In genomic region chr11:88463951-88464350, GRCm38 (mm10) we compare ENCODE assay signal across 15 mouse cellular contexts.
DNase-seq lines count a peak whose midpoint lies in the region; ATAC-seq and TF ChIP-seq lines count a peak whose summit lies in the region.
"Had no signal": no experiment of that assay in that cellular context is flagged by ENCODE, and none has a peak within 500 bp of the region (broad histone marks: within the 10 kb centered on the region; RNA-seq: fewer than 3 reads in every experiment).

No protein-coding gene starts in this region.

- H3K9me3 ChIP-seq in embryonic facial prominence, embryonic 12.5 days, result no peaks in the 10 kb centered on the region
- no peaks in the 10 kb centered on the region for H3K9me3 ChIP-seq in embryonic facial prominence, embryonic 10.5 days
- H3K9me3 ChIP-seq in hindbrain, embryonic 11.5 days (ENCODE audit: control insufficient read depth, low read length), result no peaks in the 10 kb centered on the region
- no peaks in the 10 kb centered on the region for H3K9me3 ChIP-seq in hindbrain, postnatal 0 days (ENCODE audit: low read length)
- no peaks in the 10 kb centered on the region for H3K9me3 ChIP-seq in hindbrain, embryonic 12.5 days (replicated peaks)
- no peaks in the 10 kb centered on the region for H3K9me3 ChIP-seq in midbrain, embryonic 13.5 days

- H3K4me3 ChIP-seq in embryonic facial prominence, embryonic 12.5 days, result no peak overlapping the region
- H3K4me3 ChIP-seq in embryonic facial prominence, embryonic 10.5 days, result no peak overlapping the region
- no peak overlapping the region for H3K4me3 ChIP-seq in hindbrain, embryonic 11.5 days (ENCODE audit: low read depth, low read length)
- no peak overlapping the region for H3K4me3 ChIP-seq in hindbrain, postnatal 0 days (ENCODE audit: low read length)
- no peak overlapping the region for H3K4me3 ChIP-seq in hindbrain, embryonic 12.5 days
- H3K4me3 ChIP-seq in midbrain, embryonic 13.5 days (replicated peaks), result no peak overlapping the region
- H3K4me3 ChIP-seq: left cerebral cortex, adult 2 months had no signal

- DNase-seq in embryonic facial prominence, embryonic 10.5 days (ENCODE audit: low spot score), result no peak
- DNase-seq in hindbrain, embryonic 11.5 days (ENCODE audit: low spot score), result no peak
- no peak for DNase-seq in hindbrain, postnatal 0 days (ENCODE audit: low spot score)
- no peak for DNase-seq in adrenal gland, postnatal 10 days
- DNase-seq: adrenal gland, postnatal 25 days; cerebellum, adult 9-11 months; heart, adult 18-20 months; lung, postnatal 14 days; thymus, postnatal 4 days had no signal

- no peak overlapping the region for H3K4me2 ChIP-seq in embryonic facial prominence, embryonic 12.5 days (replicated peaks)
- H3K4me2 ChIP-seq in hindbrain, embryonic 11.5 days (replicated peaks; ENCODE audit: low read depth, low read length), result no peak overlapping the region
- no peak overlapping the region for H3K4me2 ChIP-seq in hindbrain, postnatal 0 days (ENCODE audit: low read depth, low read length)
- H3K4me2 ChIP-seq in hindbrain, embryonic 12.5 days (replicated peaks), result no peak overlapping the region
- no peak overlapping the region for H3K4me2 ChIP-seq in midbrain, embryonic 13.5 days (replicated peaks)

- peak overlapping the region; percentile 25; the same call in 1 of the 2 replicates for H3K27ac ChIP-seq in embryonic facial prominence, embryonic 12.5 days
- no peak overlapping the region for H3K27ac ChIP-seq in embryonic facial prominence, embryonic 10.5 days (replicated peaks)
- H3K27ac ChIP-seq in hindbrain, embryonic 11.5 days (ENCODE audit: low read depth, low read length), result peak overlapping the region; percentile 82
- H3K27ac ChIP-seq in hindbrain, postnatal 0 days, result no peak overlapping the region
- peak overlapping the region; percentile 85 for H3K27ac ChIP-seq in hindbrain, embryonic 12.5 days
- H3K27ac ChIP-seq in midbrain, embryonic 13.5 days, result peak overlapping the region; percentile 76
- H3K27ac ChIP-seq: kidney, postnatal 0 days; left cerebral cortex, adult 2 months had no signal

- H3K36me3 ChIP-seq in embryonic facial prominence, embryonic 12.5 days, result peaks cover 2% of the 10 kb centered on the region; the same call in 1 of the 2 replicates
- peaks cover 52% of the 10 kb centered on the region for H3K36me3 ChIP-seq in embryonic facial prominence, embryonic 10.5 days (replicated peaks)
- H3K36me3 ChIP-seq in hindbrain, embryonic 11.5 days (ENCODE audit: control insufficient read depth, insufficient read depth, low read length), result no peaks in the 10 kb centered on the region; the same call in 1 of the 2 replicates
- H3K36me3 ChIP-seq in hindbrain, postnatal 0 days (ENCODE audit: insufficient read depth, low read length), result no peaks in the 10 kb centered on the region
- no peaks in the 10 kb centered on the region for H3K36me3 ChIP-seq in hindbrain, embryonic 12.5 days
- no peaks in the 10 kb centered on the region for H3K36me3 ChIP-seq in midbrain, embryonic 13.5 days

- peaks cover 31% of the 10 kb centered on the region for H3K4me1 ChIP-seq in embryonic facial prominence, embryonic 12.5 days
- H3K4me1 ChIP-seq in embryonic facial prominence, embryonic 10.5 days, result peaks cover 51% of the 10 kb centered on the region
- peaks cover 36% of the 10 kb centered on the region for H3K4me1 ChIP-seq in hindbrain, embryonic 11.5 days (replicated peaks; ENCODE audit: control insufficient read depth, insufficient read depth, low read length)
- peaks cover 38% of the 10 kb centered on the region for H3K4me1 ChIP-seq in hindbrain, postnatal 0 days (ENCODE audit: insufficient read depth, low read length)
- H3K4me1 ChIP-seq in hindbrain, embryonic 12.5 days, result peaks cover 83% of the 10 kb centered on the region
- peaks cover 84% of the 10 kb centered on the region for H3K4me1 ChIP-seq in midbrain, embryonic 13.5 days (replicated peaks)

- no peak overlapping the region for H3K9ac ChIP-seq in embryonic facial prominence, embryonic 12.5 days
- no peak overlapping the region for H3K9ac ChIP-seq in hindbrain, embryonic 11.5 days (ENCODE audit: low read depth, low read length)
- H3K9ac ChIP-seq in hindbrain, postnatal 0 days (replicated peaks; ENCODE audit: low read length), result no peak overlapping the region
- no peak overlapping the region for H3K9ac ChIP-seq in hindbrain, embryonic 12.5 days
- H3K9ac ChIP-seq in midbrain, embryonic 13.5 days (replicated peaks), result no peak overlapping the region

- ATAC-seq in embryonic facial prominence, embryonic 12.5 days (ENCODE audit: insufficient number of reproducible peaks, insufficient read depth, low FRiP score, low TSS enrichment), result no peak
- no peak for ATAC-seq in hindbrain, embryonic 11.5 days (ENCODE audit: low FRiP score)
- ATAC-seq in hindbrain, postnatal 0 days, result no peak
- no peak for ATAC-seq in hindbrain, embryonic 12.5 days (ENCODE audit: low FRiP score)
- no peak for ATAC-seq in midbrain, embryonic 13.5 days
- no peak for ATAC-seq in erythroid progenitor cell, adult 5-6 weeks (replicated peaks; ENCODE audit: low FRiP score, poor library complexity, severe bottlenecking)

- no peaks in the 10 kb centered on the region for H3K27me3 ChIP-seq in embryonic facial prominence, embryonic 12.5 days
- no peaks in the 10 kb centered on the region for H3K27me3 ChIP-seq in embryonic facial prominence, embryonic 10.5 days (replicated peaks; ENCODE audit: low read depth, poor library complexity, severe bottlenecking)
- H3K27me3 ChIP-seq in hindbrain, embryonic 11.5 days (ENCODE audit: control insufficient read depth, insufficient read depth, low read length), result no peaks in the 10 kb centered on the region
- no peaks in the 10 kb centered on the region for H3K27me3 ChIP-seq in hindbrain, postnatal 0 days (ENCODE audit: insufficient read depth, low read length)
- H3K27me3 ChIP-seq in hindbrain, embryonic 12.5 days, result no peaks in the 10 kb centered on the region
- no peaks in the 10 kb centered on the region for H3K27me3 ChIP-seq in midbrain, embryonic 13.5 days

- WGBS in embryonic facial prominence, embryonic 12.5 days, result 75% methylated on average over 6 of the region's 6 CpGs
- WGBS in embryonic facial prominence, embryonic 10.5 days, result 92% methylated on average over 6 of the region's 6 CpGs
- WGBS in hindbrain, embryonic 11.5 days, result 89% methylated on average over 6 of the region's 6 CpGs
- 70% methylated on average over 6 of the region's 6 CpGs for WGBS in hindbrain, postnatal 0 days
- WGBS in hindbrain, embryonic 12.5 days, result 75% methylated on average over 6 of the region's 6 CpGs
- WGBS in midbrain, embryonic 13.5 days, result 79% methylated on average over 6 of the region's 6 CpGs

- no peak for TF ChIP-seq CTCF in hindbrain, postnatal 0 days (IDR thresholded peaks at IDR 0.05; ENCODE audit: low read depth)

Comparison
In these comparisons a context has a peak if more than half of its experiments do, and no peak if none do; other contexts are left out.
1. H3K27ac ChIP-seq: peak in embryonic facial prominence, embryonic 12.5 days (single experiment), hindbrain, embryonic 11.5 days (single experiment), hindbrain, embryonic 12.5 days (single experiment) and midbrain, embryonic 13.5 days (single experiment); none in embryonic facial prominence, embryonic 10.5 days (single experiment) and hindbrain, postnatal 0 days (single experiment).